Mouse (Mus musculus) cortical plate, adult 2 months (tissue): Measurements from ENCODE around the gene Ppil4. TPM values are rescaled to one million over a fixed set of nuclear protein-coding genes. Genes with fewer than 3 reads are reported as not detected.

Experiments used
- H3K27ac ChIP-seq: fragments of 200-500 bp; 2 replicates; pipeline ENCODE4 v1.5.1; 2012; ENCODE audit warnings: low read length, control low read depth, inconsistent platforms; ENCODE audit not compliant: insufficient read depth
- H3K4me1 ChIP-seq: fragments of 200-500 bp; 2 replicates; pipeline ENCODE4 v1.6.1; 2011; ENCODE audit warnings: low read length; ENCODE audit not compliant: control insufficient read depth, insufficient read depth
- H3K4me3 ChIP-seq: fragments of 200-500 bp; 2 replicates; pipeline ENCODE4 v1.5.1; 2011; ENCODE audit warnings: mild to moderate bottlenecking, low read length, control low read depth; ENCODE audit not compliant: insufficient read depth
- CTCF ChIP-seq: fragments of 200-500 bp; IDR thresholded peaks from 2 replicates; pipeline ENCODE4 v1.5.1; 2011; ENCODE audit warnings: mild to moderate bottlenecking, control low read depth, low read length; ENCODE audit not compliant: insufficient read depth; ENCODE audit errors: extremely low read depth
- POLR2A ChIP-seq: fragments of 200-500 bp; IDR thresholded peaks from 2 replicates; pipeline ENCODE4 v1.6.1; 2011; ENCODE audit warnings: mild to moderate bottlenecking, low read length, control low read depth; ENCODE audit not compliant: insufficient read depth; ENCODE audit errors: extremely low read depth
- polyA plus RNA-seq: library from polyadenylated mRNA; depleted of rRNA; stranded (reverse); fragments of >200 nt; gene quantifications from 2 replicates; pipeline ENCODE4 v1.2.3, GENCODE M21; 2012

The Ppil4 gene
- polyA plus RNA-seq, 1 experiment = 20.0 TPM

DNA sequence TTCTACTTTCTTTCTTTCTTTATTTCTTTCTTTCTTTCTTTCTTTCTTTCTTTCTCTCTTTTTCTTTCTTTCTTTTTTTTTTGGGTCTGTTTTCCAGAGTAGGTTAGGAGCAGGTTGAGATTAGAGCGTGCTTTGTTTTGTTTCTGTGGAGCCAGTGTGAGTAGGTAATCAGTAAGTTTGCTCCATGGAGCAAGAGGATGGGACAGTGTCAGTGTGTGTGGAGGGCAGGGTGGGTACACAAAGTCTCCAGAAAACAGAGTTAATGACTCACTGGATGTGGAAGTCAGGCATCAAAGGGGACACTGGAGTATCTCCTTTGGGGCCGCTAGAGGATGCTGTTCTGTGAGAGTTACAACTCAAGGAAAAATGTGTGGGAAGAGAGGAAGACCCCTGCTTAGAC, 44.2 kb downstream of the Ppil4 start:
- Histone ChIP-seq H3K27ac (no peak overlapping the region), H3K4me1 (no peaks in the 10 kb centered on the region), H3K4me3 (no peak overlapping the region)
- TF ChIP-seq CTCF (no peak), POLR2A (no peak)

DNA sequence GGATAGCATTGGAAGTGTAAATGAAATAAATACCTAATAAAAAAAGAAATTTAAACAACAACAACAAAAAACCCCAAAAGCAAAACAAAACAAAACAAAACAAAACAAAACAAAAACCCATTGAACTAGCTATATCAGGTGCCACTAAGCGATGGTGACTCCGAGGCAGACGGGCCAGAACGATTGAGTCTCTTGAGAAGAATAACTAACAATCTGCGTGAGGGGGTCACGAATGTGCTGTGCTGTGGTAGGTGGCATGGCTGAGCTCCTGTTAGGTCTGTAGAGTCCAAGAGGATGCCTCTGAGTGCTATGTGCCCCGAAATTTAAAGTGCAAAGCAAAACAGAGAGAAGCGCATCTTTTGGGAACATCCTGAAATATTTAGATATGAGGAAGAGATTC, 44.8 kb downstream of the Ppil4 start:
- H3K27ac ChIP-seq = no peak overlapping the region
- H3K4me1 ChIP-seq = no peaks in the 10 kb centered on the region
- H3K4me3 ChIP-seq = no peak overlapping the region
- TF ChIP-seq POLR2A (no peak), CTCF (no peak)

DNA sequence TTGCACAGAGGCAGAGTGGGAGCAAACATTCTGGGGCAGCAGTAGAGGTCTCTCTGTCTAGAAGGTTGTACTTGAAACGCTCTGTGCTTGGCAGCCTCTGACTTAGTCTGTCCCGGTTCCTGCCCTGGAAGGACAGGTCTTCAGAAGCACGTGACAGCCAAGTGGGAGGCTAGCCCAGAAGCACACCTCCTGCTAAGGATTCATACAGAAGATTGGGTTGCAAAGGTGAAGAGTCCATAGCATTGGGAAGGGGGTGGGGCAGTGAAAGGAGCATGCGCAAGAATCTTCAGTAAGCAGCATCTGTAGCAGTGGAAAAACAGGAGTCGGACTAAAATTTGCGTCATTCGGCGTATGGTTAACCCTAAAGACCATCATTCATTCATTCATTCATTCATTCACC, 45.3 kb downstream of the Ppil4 start:
- Histone ChIP-seq H3K4me1 (no peaks in the 10 kb centered on the region), H3K4me3 (no peak overlapping the region), H3K27ac (no peak overlapping the region)
- TF ChIP-seq POLR2A (no peak), CTCF (no peak)

DNA sequence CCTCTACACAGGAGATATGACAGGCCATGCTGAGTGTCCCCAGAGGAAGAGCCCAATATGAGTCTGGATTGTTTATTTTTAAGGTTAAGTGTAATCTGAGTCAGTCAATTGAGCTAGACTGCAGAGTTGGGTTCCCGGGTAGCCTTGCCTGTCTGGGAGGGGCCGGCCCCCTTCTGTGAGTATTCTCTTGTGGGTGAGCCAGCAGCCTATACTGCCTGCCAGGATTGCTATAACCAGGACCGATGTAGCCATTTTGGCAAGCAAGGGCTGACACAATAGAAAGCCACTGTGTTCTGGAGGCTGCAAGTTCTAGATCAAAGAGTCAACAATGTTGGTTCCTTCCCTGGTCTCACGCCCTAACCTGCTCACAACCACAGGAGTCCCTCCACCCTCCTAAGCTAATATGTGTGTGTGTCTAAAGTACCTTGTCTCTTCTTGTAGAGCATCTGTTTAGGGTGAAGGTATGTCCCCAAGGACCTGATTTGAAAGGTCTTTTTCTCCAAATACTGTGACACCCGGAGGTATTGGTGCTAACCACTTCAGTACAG, 46.3 kb downstream of the Ppil4 start:
- TF ChIP-seq CTCF (no peak), POLR2A (no peak)
- Histone ChIP-seq H3K4me1 (no peaks in the 10 kb centered on the region), H3K4me3 (no peak overlapping the region), H3K27ac (no peak overlapping the region)

DNA sequence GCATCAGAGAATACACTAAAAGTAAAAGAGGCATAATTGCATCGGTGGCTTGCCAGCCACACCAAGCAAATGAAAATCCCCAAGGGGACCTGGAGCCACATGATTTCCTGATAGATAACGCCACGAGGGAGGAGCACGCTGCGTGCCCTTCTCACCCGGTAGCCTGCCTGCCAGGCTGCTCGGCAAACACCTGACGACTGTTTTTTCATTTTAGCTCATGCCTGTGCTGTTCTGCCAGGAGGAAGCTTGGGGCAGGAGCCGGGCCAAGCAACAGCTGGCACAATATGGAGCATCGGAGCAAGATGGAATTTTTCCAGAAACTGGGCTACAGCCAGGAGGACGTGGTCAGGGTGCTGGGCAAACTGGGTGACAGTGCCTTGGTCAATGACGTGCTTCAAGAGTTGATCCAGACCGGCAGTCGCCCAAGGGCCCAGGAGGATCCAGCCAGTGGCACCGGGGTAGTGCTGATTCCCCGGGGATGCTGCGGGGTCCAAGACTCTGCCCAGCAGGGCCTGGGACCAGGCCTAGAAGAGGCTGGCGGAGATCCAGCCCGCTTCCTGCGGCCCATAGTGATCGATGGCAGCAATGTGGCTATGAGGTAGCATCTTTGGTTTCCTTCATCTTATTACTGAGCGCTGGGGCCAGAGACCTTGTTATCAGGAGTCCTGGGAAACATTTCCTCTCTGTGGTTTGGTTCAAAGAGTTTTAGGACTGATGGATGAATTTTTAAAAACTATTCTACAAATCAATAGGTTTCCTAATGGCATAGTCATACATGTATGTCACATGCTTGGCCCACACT, 47.1 kb downstream of the Ppil4 start:
- no peaks in the 10 kb centered on the region for H3K4me1 ChIP-seq
- no peak overlapping the region for H3K4me3 ChIP-seq
- H3K27ac ChIP-seq = no peak overlapping the region
- TF ChIP-seq CTCF (no peak), POLR2A (no peak)

DNA sequence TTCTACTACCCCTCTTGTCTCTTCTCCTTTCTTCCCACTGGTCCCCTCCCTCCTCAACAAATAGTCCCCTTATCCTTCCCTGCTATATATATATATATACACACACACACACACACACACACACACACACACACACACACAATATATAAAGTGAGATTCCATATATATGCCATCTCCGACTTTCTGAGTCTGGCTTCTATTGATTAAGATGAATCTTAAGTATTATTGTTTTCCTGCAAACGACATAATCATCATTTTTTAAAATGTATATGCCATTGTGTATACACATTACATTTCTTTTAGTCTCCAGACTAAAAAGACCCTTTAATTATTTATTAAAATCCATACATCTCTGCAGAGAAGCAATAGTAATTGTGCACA, 47.7 kb downstream of the Ppil4 start:
- H3K27ac ChIP-seq = no peak overlapping the region
- H3K4me3 ChIP-seq = no peak overlapping the region
- H3K4me1 ChIP-seq = no peaks in the 10 kb centered on the region
- TF ChIP-seq POLR2A = no peak
- no peak for TF ChIP-seq CTCF

DNA sequence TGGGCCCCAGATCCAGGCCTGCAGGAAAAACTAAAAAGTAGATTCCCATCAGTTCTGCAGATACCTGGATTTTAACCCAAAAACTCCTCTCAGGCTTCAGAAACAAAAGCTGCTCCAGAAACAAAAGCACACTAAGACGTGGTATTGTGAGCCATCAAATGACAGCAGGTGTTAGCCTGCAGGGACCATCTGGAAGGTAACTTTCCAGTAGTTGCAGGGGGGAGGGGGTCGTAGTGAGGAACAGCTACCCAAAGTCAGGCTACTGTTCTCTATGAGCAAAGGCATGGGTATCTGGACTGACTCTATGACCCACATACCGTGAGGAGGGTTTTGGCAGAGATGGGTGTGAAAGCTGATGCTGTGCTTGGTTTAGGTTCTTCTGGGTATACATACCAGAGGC, 48.1 kb downstream of the Ppil4 start:
- H3K4me3 ChIP-seq = no peak overlapping the region
- no peak for TF ChIP-seq CTCF
- TF ChIP-seq POLR2A = no peak
- H3K27ac ChIP-seq = no peak overlapping the region
- no peaks in the 10 kb centered on the region for H3K4me1 ChIP-seq

DNA sequence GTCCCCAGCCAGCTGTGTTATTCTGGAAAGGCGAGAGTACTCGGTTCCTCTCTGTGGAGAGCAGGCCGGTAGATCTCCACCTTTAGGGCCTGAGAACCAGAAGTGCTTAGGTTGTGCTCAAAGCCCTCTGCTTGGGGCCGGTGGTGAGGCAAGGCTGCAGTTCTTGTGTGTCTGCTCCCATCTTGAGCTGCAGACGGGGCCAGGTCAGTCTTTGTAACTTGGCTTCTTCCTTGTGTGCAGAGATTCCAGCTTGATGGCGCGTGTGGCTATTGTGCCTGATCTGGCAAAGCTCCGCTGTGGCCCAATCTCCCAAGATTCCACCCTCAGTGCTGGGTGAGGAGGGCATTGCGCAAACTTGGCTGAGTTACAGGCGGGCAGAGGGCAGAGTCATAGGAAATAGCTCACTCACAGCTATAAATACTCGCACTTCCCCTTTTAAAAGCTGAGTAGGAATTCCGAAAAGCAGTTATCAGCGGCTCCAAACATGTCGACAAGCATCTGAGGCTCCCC, 48.9 kb downstream of the Ppil4 start:
- H3K4me1 ChIP-seq = no peaks in the 10 kb centered on the region
- TF ChIP-seq CTCF = no peak
- no peak for TF ChIP-seq POLR2A
- no peak overlapping the region for H3K27ac ChIP-seq
- H3K4me3 ChIP-seq = no peak overlapping the region

DNA sequence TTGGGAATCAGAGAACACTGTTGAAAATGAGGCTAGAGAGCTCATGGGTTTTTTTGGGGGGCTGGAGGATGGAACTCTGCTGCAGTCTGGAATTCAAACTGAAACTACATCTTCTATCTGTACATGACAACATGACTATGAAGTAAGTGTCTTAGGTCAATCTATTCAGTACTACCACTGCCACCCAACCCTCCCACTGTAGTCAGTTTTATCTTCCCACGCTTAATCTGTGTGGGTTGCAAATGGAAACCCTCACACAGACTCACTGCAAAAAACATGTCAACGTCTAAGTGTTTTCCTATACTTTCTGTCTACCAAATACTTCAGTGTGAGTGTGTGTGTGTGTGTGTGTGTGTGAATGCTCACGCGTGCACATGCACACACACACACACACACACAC, 50.5 kb downstream of the Ppil4 start:
- Histone ChIP-seq H3K4me3 (no peak overlapping the region), H3K4me1 (no peaks in the 10 kb centered on the region), H3K27ac (no peak overlapping the region)
- TF ChIP-seq POLR2A = no peak
- no peak for TF ChIP-seq CTCF

DNA sequence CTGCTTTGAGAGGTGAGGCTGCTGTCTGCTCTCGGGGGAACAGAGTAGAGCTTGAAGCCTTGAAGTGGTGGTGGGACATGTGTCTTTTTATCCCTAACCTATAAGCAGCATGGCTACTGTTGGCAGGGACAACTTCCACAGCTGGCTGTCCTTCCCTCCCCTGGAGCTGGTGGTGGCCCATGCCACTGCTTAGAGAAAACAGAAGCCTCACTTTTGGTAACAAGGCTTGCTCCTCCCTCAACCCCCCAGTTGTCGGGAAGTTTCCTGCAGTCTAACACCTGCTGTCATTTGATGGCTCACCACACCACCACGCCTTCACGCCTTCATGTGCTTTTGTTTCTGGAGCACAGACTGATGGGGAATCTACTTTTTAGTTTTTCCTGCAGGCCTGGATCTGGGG, 51.5 kb downstream of the Ppil4 start:
- Histone ChIP-seq H3K4me3 (no peak overlapping the region), H3K4me1 (no peaks in the 10 kb centered on the region), H3K27ac (no peak overlapping the region)
- no peak for TF ChIP-seq POLR2A
- no peak for TF ChIP-seq CTCF

DNA sequence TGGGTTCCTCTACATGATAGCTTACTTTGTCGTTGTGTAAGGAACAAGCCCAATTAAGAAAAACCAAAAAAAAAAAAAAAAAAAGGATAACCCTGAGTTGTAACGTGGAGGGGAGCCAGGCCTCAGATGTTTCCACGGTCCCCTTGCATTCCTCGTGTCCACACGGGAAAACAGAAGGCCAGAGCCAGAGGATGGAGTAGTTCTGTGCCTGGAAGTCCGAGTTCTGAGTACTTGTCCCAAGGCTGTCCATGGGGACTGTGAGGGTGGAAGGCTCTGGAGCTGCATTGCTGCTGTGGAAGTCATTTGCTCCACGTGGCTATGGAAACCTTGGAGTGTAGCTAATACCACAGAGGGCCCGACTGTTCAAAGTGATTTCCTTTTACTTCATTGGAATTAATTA, 52.4 kb downstream of the Ppil4 start:
- no peaks in the 10 kb centered on the region for H3K4me1 ChIP-seq
- TF ChIP-seq POLR2A = no peak
- no peak for TF ChIP-seq CTCF
- H3K4me3 ChIP-seq = no peak overlapping the region
- no peak overlapping the region for H3K27ac ChIP-seq
